Mouse (Mus musculus) heart, embryonic 13.5 days (tissue): Measurements from ENCODE around the gene Tnfrsf18. TPM values are rescaled to one million over a fixed set of nuclear protein-coding genes. Genes with fewer than 3 reads are reported as not detected.

Experiments
- ATAC-seq: fragments of 200-750 bp; cut with Nextera tagmentation; 2 replicates; pipeline ENCODE4 v1.8.0; 2017; ENCODE audit warnings: moderate TSS enrichment; ENCODE audit not compliant: insufficient number of reproducible peaks, low FRiP score, low TSS enrichment; ENCODE audit errors: extremely low read depth
- H3K27ac ChIP-seq: fragments of 300-500 bp; sonication (generic); replicated peaks from 2 replicates; pipeline ENCODE4 v1.5.1; 2015; ENCODE audit warnings: moderate library complexity, mild to moderate bottlenecking, inconsistent platforms
- H3K27me3 ChIP-seq: fragments of 300-500 bp; sonication (generic); replicated peaks from 2 replicates; pipeline ENCODE4 v1.6.1; 2015; ENCODE audit warnings: mild to moderate bottlenecking, inconsistent platforms
- H3K36me3 ChIP-seq: fragments of 300-500 bp; sonication (generic); 2 replicates; pipeline ENCODE4 v1.6.1; 2015; ENCODE audit warnings: mild to moderate bottlenecking, inconsistent platforms
- H3K4me1 ChIP-seq: fragments of 300-500 bp; sonication (generic); 2 replicates; pipeline ENCODE4 v1.6.1; 2015; ENCODE audit warnings: inconsistent platforms
- H3K4me2 ChIP-seq: fragments of 300-500 bp; sonication (generic); 2 replicates; pipeline ENCODE4 v1.6.1; 2015; ENCODE audit warnings: inconsistent platforms, mild to moderate bottlenecking, moderate library complexity
- H3K4me3 ChIP-seq: fragments of 300-500 bp; sonication (generic); 2 replicates; pipeline ENCODE4 v1.5.1; 2015; ENCODE audit warnings: moderate library complexity, mild to moderate bottlenecking, inconsistent platforms
- H3K9ac ChIP-seq: fragments of 300-500 bp; sonication (generic); 2 replicates; pipeline ENCODE4 v1.6.1; 2015; ENCODE audit warnings: inconsistent platforms, mild to moderate bottlenecking, moderate library complexity
- H3K9me3 ChIP-seq: fragments of 300-500 bp; sonication (generic); 2 replicates; pipeline ENCODE4 v1.6.1; 2016; ENCODE audit warnings: inconsistent platforms
- WGBS: fragments of 180-500 bp; shearing (Covaris S2); methylation state at CpG from one replicate; pipeline ENCODE4 v1.1.7; 2015; ENCODE audit warnings: mixed read lengths; 5-methylcytosine and 5-hydroxymethylcytosine counted together
- polyA plus RNA-seq: library from polyadenylated mRNA; unstranded; fragments of >200 nt; fragmentation: Nextera tagmentation; extraction: Ambion mirVana; gene quantifications from 2 replicates; pipeline ENCODE4 v1.2.1, GENCODE M21; 2015

The Tnfrsf18 gene
- polyA plus RNA-seq, 1 experiment from 2014 or later: 2.0 TPM

- Histone ChIP-seq H3K4me1 (no peaks in the 10 kb centered on the region; the same call in 1 of the 2 replicates), H3K36me3 (peaks cover 67% of the 10 kb centered on the region), H3K9ac (no peak overlapping the region), H3K4me2 (no peak overlapping the region), H3K4me3 (no peak overlapping the region), H3K27ac (no peak overlapping the region), H3K9me3 (no peaks in the 10 kb centered on the region), H3K27me3 (no peaks in the 10 kb centered on the region)
- ATAC-seq: no peak
- 79% methylated on average over 2 of the region's 2 CpGs for WGBS
Observed at GRCm38 (mm10) chr4:156014436-156014835, 11.5 kb upstream of the Tnfrsf18 start.

DNA sequence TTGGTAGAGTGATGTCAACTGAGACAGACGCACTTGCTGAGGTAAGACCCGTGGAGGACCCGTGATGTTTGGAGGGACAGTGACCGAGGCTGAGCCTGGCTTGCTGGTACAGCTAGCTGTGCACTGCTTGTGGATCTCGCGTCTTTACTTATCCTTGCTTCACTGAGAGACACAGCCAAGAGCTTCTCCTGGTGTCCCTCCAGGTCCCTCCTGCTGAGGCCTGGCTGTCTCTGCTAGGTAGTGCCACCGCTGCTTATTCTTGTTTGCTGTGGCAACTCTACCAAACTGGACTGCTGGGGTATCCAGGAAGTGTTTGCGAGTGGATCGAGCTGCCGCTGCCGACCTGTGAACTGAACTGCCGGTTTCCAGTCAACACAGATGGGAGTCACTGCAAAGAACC, 6.2 kb upstream of the Tnfrsf18 start:
- Histone ChIP-seq H3K4me2 (no peak overlapping the region), H3K9ac (no peak overlapping the region), H3K9me3 (no peaks in the 10 kb centered on the region), H3K4me1 (peaks cover 9% of the 10 kb centered on the region), H3K36me3 (peaks cover 38% of the 10 kb centered on the region), H3K4me3 (no peak overlapping the region), H3K27me3 (no peaks in the 10 kb centered on the region), H3K27ac (no peak overlapping the region)
- 91% methylated on average over 12 of the region's 12 CpGs for WGBS
- ATAC-seq: no peak

GRCm38 (mm10) chr4:156021381-156021780, 4.6 kb upstream of the Tnfrsf18 start:
- ATAC-seq: no peak
- H3K9me3 ChIP-seq: no peaks in the 10 kb centered on the region
- WGBS: 59% methylated on average over 3 of the region's 3 CpGs
- H3K9ac ChIP-seq: no peak overlapping the region
- H3K36me3 ChIP-seq: peaks cover 24% of the 10 kb centered on the region
- peaks cover 20% of the 10 kb centered on the region for H3K4me1 ChIP-seq
- H3K4me2 ChIP-seq: no peak overlapping the region
- no peak overlapping the region for H3K27ac ChIP-seq
- H3K4me3 ChIP-seq: no peak overlapping the region
- H3K27me3 ChIP-seq: no peaks in the 10 kb centered on the region

DNA sequence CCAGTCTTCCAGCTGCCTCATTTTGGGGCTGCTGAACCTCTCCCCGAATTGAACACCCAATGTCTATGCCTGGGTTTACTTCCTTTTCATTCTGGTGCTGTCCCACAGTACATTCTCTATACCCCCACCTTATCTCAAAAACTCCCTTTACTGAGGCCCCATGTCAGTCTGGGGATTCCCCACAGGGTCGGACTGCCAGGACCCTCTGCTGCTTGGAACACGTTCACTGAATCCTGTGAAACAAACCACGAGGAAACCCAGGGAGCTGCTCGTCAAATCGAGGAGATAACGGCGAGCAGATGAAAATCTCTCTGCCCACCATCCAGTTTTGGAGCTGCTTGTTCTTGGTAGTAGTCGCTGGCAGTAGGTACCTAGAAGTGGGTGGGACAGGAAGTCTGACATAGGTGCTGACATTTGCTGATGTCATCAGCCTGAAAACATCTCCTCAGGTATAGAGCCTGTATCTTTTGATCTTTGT, 4.0 kb upstream of the Tnfrsf18 start:
- H3K9ac ChIP-seq: 0 out of 2 replicates have a peak overlapping the region, but pooled peaks have one; percentile 7
- H3K9me3 ChIP-seq: no peaks in the 10 kb centered on the region
- H3K36me3 ChIP-seq: peaks cover 25% of the 10 kb centered on the region; the same call in 1 of the 2 replicates
- H3K27me3 ChIP-seq: no peaks in the 10 kb centered on the region
- no peak overlapping the region for H3K4me2 ChIP-seq
- H3K4me1 ChIP-seq: peaks cover 22% of the 10 kb centered on the region
- no peak for ATAC-seq
- no peak overlapping the region for H3K4me3 ChIP-seq
- no peak overlapping the region for H3K27ac ChIP-seq
- 36% methylated on average over 9 of the region's 9 CpGs for WGBS

DNA sequence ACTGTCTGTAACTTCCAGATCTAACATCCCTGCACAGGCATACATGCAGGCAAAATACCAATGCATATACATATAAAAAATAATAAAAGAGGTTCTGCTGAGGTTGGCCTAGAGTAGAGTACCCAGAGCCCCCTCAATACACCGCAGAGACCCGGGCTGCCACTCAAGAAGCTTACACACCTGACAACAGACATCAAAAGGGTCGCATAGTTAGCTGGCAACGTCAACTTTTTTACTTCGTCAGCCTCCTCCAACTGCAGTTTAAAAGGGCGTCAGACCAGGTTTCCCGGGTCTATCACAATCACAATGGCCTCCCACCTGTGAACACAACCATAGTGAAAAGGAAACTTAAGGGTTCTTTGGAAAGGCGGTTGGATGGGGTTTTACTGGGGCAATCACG, 2.4 kb upstream of the Tnfrsf18 start:
- Histone ChIP-seq H3K4me1 (peaks cover 22% of the 10 kb centered on the region), H3K4me2 (no peak overlapping the region), H3K27ac (no peak overlapping the region), H3K9ac (no peak overlapping the region), H3K27me3 (no peaks in the 10 kb centered on the region), H3K4me3 (no peak overlapping the region), H3K9me3 (no peaks in the 10 kb centered on the region), H3K36me3 (peaks cover 41% of the 10 kb centered on the region)
- 81% methylated on average over 9 of the region's 9 CpGs for WGBS
- ATAC-seq: no peak

DNA sequence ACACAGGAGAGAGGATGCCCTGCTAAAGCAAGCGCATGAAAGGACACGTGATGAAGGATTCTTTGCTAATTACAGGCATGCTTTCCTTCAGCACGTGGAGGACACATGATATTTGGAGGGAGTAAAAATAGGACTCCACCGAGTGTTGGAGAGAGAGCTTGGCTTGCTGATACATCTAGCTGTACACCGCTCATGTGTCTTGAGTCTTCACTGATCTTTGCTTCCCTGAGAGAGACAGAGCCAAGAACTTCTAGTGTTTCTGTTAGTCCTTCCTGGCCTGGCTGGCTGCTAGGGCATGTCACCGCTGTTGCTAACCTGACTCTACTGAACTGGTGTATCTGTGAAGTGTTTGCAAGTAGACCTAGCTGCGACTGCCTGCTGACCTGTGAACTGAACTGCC, 1.8 kb upstream of the Tnfrsf18 start:
- Histone ChIP-seq H3K4me1 (peaks cover 22% of the 10 kb centered on the region), H3K27ac (no peak overlapping the region)

GRCm38 (mm10) chr4:156028580-156028979, 2.6 kb downstream of the Tnfrsf18 start:
- Histone ChIP-seq H3K27me3 (no peaks in the 10 kb centered on the region), H3K27ac (no peak overlapping the region), H3K4me2 (no peak overlapping the region), H3K4me3 (no peak overlapping the region), H3K36me3 (peaks cover 31% of the 10 kb centered on the region), H3K9ac (no peak overlapping the region), H3K4me1 (peaks cover 37% of the 10 kb centered on the region), H3K9me3 (no peaks in the 10 kb centered on the region)
- ATAC-seq: no peak
- WGBS: 89% methylated on average over 7 of the region's 7 CpGs

More for the DNA sequence above, 1.8 kb upstream of the Tnfrsf18 start:
- WGBS: 82% methylated on average over 7 of the region's 7 CpGs
- Histone ChIP-seq H3K4me2 (no peak overlapping the region), H3K4me3 (no peak overlapping the region), H3K36me3 (peaks cover 47% of the 10 kb centered on the region), H3K9ac (no peak overlapping the region), H3K27me3 (no peaks in the 10 kb centered on the region), H3K9me3 (no peaks in the 10 kb centered on the region)
- no peak for ATAC-seq

DNA sequence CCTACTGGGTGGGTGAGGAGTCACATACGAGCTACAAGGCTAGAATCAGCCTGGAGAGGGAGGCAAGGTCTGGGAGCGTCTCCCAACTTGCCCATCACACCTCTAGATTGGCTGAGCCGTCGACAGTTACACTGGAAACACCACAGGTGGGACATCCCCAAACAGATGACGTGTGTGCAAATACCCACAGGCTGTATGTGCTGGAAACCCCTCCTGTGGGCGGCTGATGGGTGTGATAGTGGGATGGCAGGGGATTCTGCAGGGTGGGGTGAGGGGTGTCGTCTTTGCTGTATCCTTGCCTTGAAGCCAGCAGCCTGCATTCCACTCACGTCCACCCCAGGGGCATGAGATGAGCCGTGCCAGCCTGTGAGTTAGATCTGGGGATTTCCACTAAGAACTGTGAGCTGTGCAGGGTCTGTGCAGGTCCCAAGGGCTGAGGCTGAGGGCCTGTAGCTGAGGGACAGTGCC, 4.7 kb downstream of the Tnfrsf18 start:
- Histone ChIP-seq H3K4me3 (peak overlapping the region; percentile 72), H3K27ac (peak overlapping the region; percentile 96), H3K4me2 (peak overlapping the region; percentile 86), H3K36me3 (peaks cover 31% of the 10 kb centered on the region), H3K4me1 (peaks cover 41% of the 10 kb centered on the region), H3K9ac (peak overlapping the region; percentile 86), H3K9me3 (no peaks in the 10 kb centered on the region), H3K27me3 (peaks cover 18% of the 10 kb centered on the region)
- WGBS: 46% methylated on average over 9 of the region's 9 CpGs
- no peak for ATAC-seq

DNA sequence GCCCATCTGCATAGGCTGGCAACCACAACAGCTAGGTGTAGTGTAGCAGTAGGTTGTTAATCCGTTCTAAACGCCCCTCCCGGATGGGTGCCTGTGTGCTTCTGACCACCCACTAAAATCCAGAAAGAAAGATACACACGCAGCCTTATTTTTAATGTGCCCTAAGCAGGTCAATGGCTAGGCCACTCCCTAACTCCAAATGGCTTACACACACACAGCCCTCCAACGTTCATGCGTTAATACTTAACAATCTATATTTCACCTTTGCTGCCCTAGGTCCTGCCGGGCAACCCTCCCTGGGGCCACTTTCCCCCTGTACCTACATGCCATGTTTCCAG, 5.3 kb downstream of the Tnfrsf18 start:
- H3K9ac ChIP-seq: peak overlapping the region; percentile 86
- H3K4me1 ChIP-seq: peaks cover 36% of the 10 kb centered on the region
- WGBS: 8% methylated on average over 7 of the region's 7 CpGs
- no peaks in the 10 kb centered on the region for H3K9me3 ChIP-seq
- peak overlapping the region; percentile 72 for H3K4me3 ChIP-seq
- H3K4me2 ChIP-seq: peak overlapping the region; percentile 86
- H3K27ac ChIP-seq: peak overlapping the region; percentile 96
- peaks cover 23% of the 10 kb centered on the region for H3K27me3 ChIP-seq
- H3K36me3 ChIP-seq: peaks cover 31% of the 10 kb centered on the region
- ATAC-seq: no peak

GRCm38 (mm10) chr4:156031593-156032391, 5.8 kb downstream of the Tnfrsf18 start:
- H3K27me3 ChIP-seq: peaks cover 29% of the 10 kb centered on the region
- peak overlapping the region; percentile 86 for H3K9ac ChIP-seq
- peaks cover 30% of the 10 kb centered on the region for H3K36me3 ChIP-seq
- no peaks in the 10 kb centered on the region for H3K9me3 ChIP-seq
- 1% methylated on average over 24 of the region's 24 CpGs for WGBS
- ATAC-seq: peak; percentile 82; the same call in 1 of the 2 replicates
- H3K27ac ChIP-seq: peak overlapping the region; percentile 96
- H3K4me3 ChIP-seq: peak overlapping the region; percentile 72
- H3K4me1 ChIP-seq: peaks cover 33% of the 10 kb centered on the region
- peak overlapping the region; percentile 86 for H3K4me2 ChIP-seq

DNA sequence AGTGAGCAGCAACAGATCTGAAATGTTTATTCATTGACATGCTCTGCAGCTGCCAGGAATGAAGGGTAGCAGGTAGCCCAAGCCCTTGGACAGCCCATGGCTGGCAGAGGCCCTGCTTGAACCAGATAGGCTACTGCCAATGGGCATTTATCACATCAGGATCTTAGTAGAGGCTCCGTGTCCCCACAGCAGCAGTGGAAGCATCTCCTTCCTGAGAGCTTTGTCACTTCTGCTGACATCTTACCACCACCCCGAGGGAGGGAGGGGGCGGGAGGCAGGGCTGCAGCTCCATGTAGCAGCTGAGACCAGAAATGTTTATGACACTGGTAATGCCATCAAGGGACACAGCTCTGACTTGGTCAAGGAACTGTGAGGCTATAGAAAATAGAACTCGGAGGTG, 6.9 kb downstream of the Tnfrsf18 start:
- Histone ChIP-seq H3K9ac (no peak overlapping the region), H3K27ac (peak overlapping the region; percentile 96), H3K36me3 (peaks cover 19% of the 10 kb centered on the region), H3K27me3 (peaks cover 29% of the 10 kb centered on the region), H3K4me3 (no peak overlapping the region), H3K4me2 (peak overlapping the region; percentile 86; the same call in 1 of the 2 replicates), H3K4me1 (peaks cover 33% of the 10 kb centered on the region), H3K9me3 (no peaks in the 10 kb centered on the region)
- WGBS: 78% methylated on average over 4 of the region's 4 CpGs
- no peak for ATAC-seq
